Mouse (Mus musculus) urinary bladder, postnatal 14 days (tissue): ENCODE data around the gene Ttc25.
"Not testable (repeated sequence)": the region's sequence is repeated elsewhere in the genome, so short reads cannot be mapped to it uniquely, and the experiment has no call there.

Experiments used
- DNase-seq: peaks from one replicate; pipeline ENCODE4 v3.0.0; 2021; ENCODE audit warnings: low spot score

Gene Ttc25

GRCm38 (mm10) chr11:100570430-100571201 is 25.2 kb downstream of the Ttc25 start:
- DNase-seq: peak; percentile 75

GRCm38 (mm10) chr11:100571202-100571567 is 25.8 kb downstream of the Ttc25 start:
- no peak for DNase-seq

- DNase-seq: no peak
Measured at GRCm38 (mm10) chr11:100574188-100574587, 28.8 kb downstream of the Ttc25 start.

- peak; percentile 85 for DNase-seq
Measured at GRCm38 (mm10) chr11:100574708-100575483, 29.5 kb downstream of the Ttc25 start, which contains the start of gene Cnp. Cnp (plus strand) TSS chr11:100574904.

GRCm38 (mm10) chr11:100575484-100575855 is 30.1 kb downstream of the Ttc25 start:
- DNase-seq: no peak

GRCm38 (mm10) chr11:100576256-100576655 is 30.8 kb downstream of the Ttc25 start:
- no peak for DNase-seq

- no peak for DNase-seq
Measured at GRCm38 (mm10) chr11:100577852-100578599, 32.6 kb downstream of the Ttc25 start.

GRCm38 (mm10) chr11:100579116-100579799 is 33.9 kb downstream of the Ttc25 start:
- no peak for DNase-seq

GRCm38 (mm10) chr11:100580275-100580674 is 34.9 kb downstream of the Ttc25 start:
- no peak for DNase-seq

GRCm38 (mm10) chr11:100581756-100582155 is 36.3 kb downstream of the Ttc25 start:
- DNase-seq: peak; percentile 32

- DNase-seq: not testable (repeated sequence)
Measured at GRCm38 (mm10) chr11:100582413-100582812, 37.0 kb downstream of the Ttc25 start.

- no peak for DNase-seq
Measured at GRCm38 (mm10) chr11:100582836-100583235, 37.4 kb downstream of the Ttc25 start.

GRCm38 (mm10) chr11:100584561-100584961 is 39.2 kb downstream of the Ttc25 start:
- DNase-seq: no peak

- DNase-seq: no peak
Measured at GRCm38 (mm10) chr11:100585148-100585547, 39.7 kb downstream of the Ttc25 start.

GRCm38 (mm10) chr11:100588462-100588861 is 43.1 kb downstream of the Ttc25 start:
- no peak for DNase-seq

- no peak for DNase-seq
Measured at GRCm38 (mm10) chr11:100592346-100593046, 47.1 kb downstream of the Ttc25 start.

- DNase-seq: no peak
Measured at GRCm38 (mm10) chr11:100594608-100595007, 49.2 kb downstream of the Ttc25 start.

GRCm38 (mm10) chr11:100595533-100595932 is 50.1 kb downstream of the Ttc25 start:
- DNase-seq: no peak

- no peak for DNase-seq
Measured at GRCm38 (mm10) chr11:100598074-100598473, 52.7 kb downstream of the Ttc25 start.

GRCm38 (mm10) chr11:100601372-100601771 is 56.0 kb downstream of the Ttc25 start:
- DNase-seq: no peak

- DNase-seq: no peak
Measured at GRCm38 (mm10) chr11:100603155-100603554, 57.7 kb downstream of the Ttc25 start.
